Mouse (Mus musculus) kidney, postnatal 0 days (tissue): ENCODE results near the gene Rnf224. TPM values are rescaled to one million over a fixed set of nuclear protein-coding genes. Genes with fewer than 3 reads are reported as not detected.

Source experiments
- ATAC-seq: fragments of 200-750 bp; cut with Nextera tagmentation; replicated peaks from 2 replicates; pipeline ENCODE4 v1.8.0; 2017; ENCODE audit warnings: low read depth, moderate number of reproducible peaks, moderate TSS enrichment, moderate library complexity; ENCODE audit not compliant: low FRiP score
- DNase-seq: peaks from one replicate; pipeline ENCODE4 v3.0.0-alpha.2; 2016; ENCODE audit warnings: low spot score
- H3K27ac ChIP-seq: fragments of 300-500 bp; sonication (generic); 2 replicates; pipeline ENCODE4 v1.5.1; 2014; ENCODE audit warnings: mild to moderate bottlenecking
- H3K27me3 ChIP-seq: fragments of 300-500 bp; sonication (generic); 2 replicates; pipeline ENCODE4 v1.6.1; 2014; ENCODE audit warnings: low read length, mixed read lengths; ENCODE audit not compliant: insufficient read depth
- H3K36me3 ChIP-seq: fragments of 300-500 bp; sonication (generic); 2 replicates; pipeline ENCODE4 v1.6.1; 2014; ENCODE audit warnings: low read length, mixed read lengths; ENCODE audit not compliant: insufficient read depth
- H3K4me1 ChIP-seq: fragments of 300-500 bp; sonication (generic); replicated peaks from 2 replicates; pipeline ENCODE4 v1.6.1; 2014; ENCODE audit warnings: antibody characterized with exemption, low read length, mixed read lengths; ENCODE audit not compliant: insufficient read depth
- H3K4me2 ChIP-seq: fragments of 300-500 bp; sonication (generic); 2 replicates; pipeline ENCODE4 v1.6.1; 2014; ENCODE audit warnings: mild to moderate bottlenecking, low read length, moderate library complexity, mixed read lengths
- H3K4me3 ChIP-seq: fragments of 300-500 bp; sonication (generic); replicated peaks from 2 replicates; pipeline ENCODE4 v1.5.1; 2014; ENCODE audit warnings: low read depth, low read length
- H3K9ac ChIP-seq: fragments of 300-500 bp; sonication (generic); 2 replicates; pipeline ENCODE4 v1.6.1; 2014; ENCODE audit warnings: low read depth, low read length
- H3K9me3 ChIP-seq: fragments of 300-500 bp; sonication (generic); replicated peaks from 2 replicates; pipeline ENCODE4 v1.6.1; 2016; ENCODE audit warnings: low read length, inconsistent platforms, mixed read lengths
- CTCF ChIP-seq: IDR thresholded peaks from 2 replicates; pipeline ENCODE4 v1.5.1; 2016; ENCODE audit warnings: antibody characterized with exemption, low read depth, mild to moderate bottlenecking, moderate library complexity
- WGBS: fragments of 180-500 bp; shearing (Covaris S2); extraction: QIAGEN DNeasy Blood & Tissue Kit; methylation state at CpG from one replicate; pipeline ENCODE4 v1.1.7; 2014; 5-methylcytosine and 5-hydroxymethylcytosine counted together
- polyA plus RNA-seq: library from polyadenylated mRNA; unstranded; fragments of >200 nt; fragmentation: Nextera tagmentation; extraction: Ambion mirVana; gene quantifications from 2 replicates; pipeline ENCODE4 v1.2.1, GENCODE M21; 2015

The Rnf224 gene
- polyA plus RNA-seq, 1 experiment from 2014 or later: 0.16 TPM

GRCm38 (mm10) chr2:25242101-25242506 lies 5.5 kb upstream of the Rnf224 start, which contains the start of the genes Rnf208 and Cysrt1:
Gene Rnf208, plus strand, starts transcription at chr2:25242255.
Gene Cysrt1, minus strand, starts transcription at chr2:25242452.
- Histone ChIP-seq H3K4me3 (peak within 1 kb of the TSS; percentile 49), H3K9me3 (no peaks in the 10 kb centered on the region), H3K36me3 (no peaks in the 10 kb centered on the region), H3K9ac (peak within 1 kb of the TSS; percentile 68), H3K4me1 (peaks cover 20% of the 10 kb centered on the region), H3K27me3 (no peaks in the 10 kb centered on the region), H3K27ac (peak within 1 kb of the TSS; percentile 59), H3K4me2 (peak within 1 kb of the TSS; percentile 92)
- under 1% methylated on average over 45 of the region's 59 CpGs for WGBS
- ATAC-seq: 0 out of 2 replicates have a peak, but pooled peaks have one; percentile 0
- no peak for DNase-seq
- TF ChIP-seq CTCF: no peak

DNA sequence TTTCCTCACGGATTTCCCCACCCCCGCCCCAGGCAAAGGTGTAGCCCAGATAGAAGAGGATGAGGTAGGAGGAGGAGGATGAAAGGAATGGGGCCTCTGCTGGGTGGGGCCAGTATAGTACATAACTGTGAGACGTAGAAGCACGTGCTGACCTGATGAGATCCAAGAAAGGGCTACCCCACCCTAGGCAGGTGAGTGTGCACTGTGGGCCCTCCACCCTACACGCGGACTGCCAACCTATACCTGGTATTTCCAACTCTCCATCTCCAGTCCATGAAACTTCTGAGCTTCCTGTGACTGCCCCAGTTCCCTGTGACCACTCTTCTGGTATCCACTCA lies 4.8 kb upstream of the Rnf224 start:
- H3K36me3 ChIP-seq: no peaks in the 10 kb centered on the region
- H3K4me2 ChIP-seq: peak overlapping the region; percentile 92
- H3K9me3 ChIP-seq: no peaks in the 10 kb centered on the region
- TF ChIP-seq CTCF: no peak
- peak overlapping the region; percentile 59; the same call in 1 of the 2 replicates for H3K27ac ChIP-seq
- peaks cover 20% of the 10 kb centered on the region for H3K4me1 ChIP-seq
- H3K9ac ChIP-seq: no peak overlapping the region
- no peak for DNase-seq
- H3K27me3 ChIP-seq: no peaks in the 10 kb centered on the region
- peak overlapping the region; percentile 26; the same call in 1 of the 2 replicates for H3K4me3 ChIP-seq
- 14% methylated on average over 6 of the region's 6 CpGs for WGBS
- 0 out of 2 replicates have a peak, but pooled peaks have one; percentile 10 for ATAC-seq

- Histone ChIP-seq H3K4me3 (peak overlapping the region; percentile 26), H3K27me3 (no peaks in the 10 kb centered on the region), H3K4me2 (peak overlapping the region; percentile 92), H3K9ac (peak overlapping the region; percentile 28; the same call in 1 of the 2 replicates), H3K36me3 (no peaks in the 10 kb centered on the region), H3K4me1 (peaks cover 20% of the 10 kb centered on the region), H3K27ac (peak overlapping the region; percentile 59), H3K9me3 (no peaks in the 10 kb centered on the region)
- 2% methylated on average over 29 of the region's 29 CpGs for WGBS
- no peak for TF ChIP-seq CTCF
- ATAC-seq (peak; percentile 84), DNase-seq (peak; percentile 85)
Observed at GRCm38 (mm10) chr2:25240723-25241437, 4.3 kb upstream of the Rnf224 start.

GRCm38 (mm10) chr2:25240310-25240709 lies 3.7 kb upstream of the Rnf224 start:
- ATAC-seq (no peak), DNase-seq (no peak)
- no peaks in the 10 kb centered on the region for H3K9me3 ChIP-seq
- H3K4me1 ChIP-seq: peaks cover 20% of the 10 kb centered on the region
- H3K4me2 ChIP-seq: peak overlapping the region; percentile 92
- H3K36me3 ChIP-seq: no peaks in the 10 kb centered on the region
- H3K27ac ChIP-seq: peak overlapping the region; percentile 59
- peak overlapping the region; percentile 36; the same call in 1 of the 2 replicates for H3K9ac ChIP-seq
- H3K27me3 ChIP-seq: no peaks in the 10 kb centered on the region
- H3K4me3 ChIP-seq: peak overlapping the region; percentile 26; the same call in 1 of the 2 replicates
- WGBS: 51% methylated on average over 8 of the region's 8 CpGs
- no peak for TF ChIP-seq CTCF

DNA sequence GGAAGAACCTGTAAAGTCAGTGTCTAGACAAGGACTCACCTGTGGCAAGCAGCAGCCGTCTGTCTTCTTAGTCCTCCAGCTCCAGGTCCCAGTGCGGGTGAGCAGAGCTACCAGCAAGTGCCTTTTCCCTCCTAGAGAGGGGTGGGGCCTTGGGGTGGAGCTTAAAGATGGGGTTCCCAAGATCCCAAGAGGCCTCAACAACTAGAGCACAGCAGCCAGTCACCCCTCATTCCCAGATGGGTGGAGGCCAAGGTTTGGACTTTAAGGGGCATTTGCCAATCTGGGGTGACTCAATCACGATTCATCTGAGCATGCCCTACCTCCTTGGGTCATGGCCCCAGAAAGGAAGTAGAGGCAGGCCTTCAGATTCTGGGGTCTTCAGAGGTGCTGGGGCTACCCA lies 3.2 kb upstream of the Rnf224 start:
- H3K4me3 ChIP-seq: no peak overlapping the region
- H3K9ac ChIP-seq: no peak overlapping the region
- H3K36me3 ChIP-seq: no peaks in the 10 kb centered on the region
- no peak overlapping the region for H3K4me2 ChIP-seq
- peaks cover 20% of the 10 kb centered on the region for H3K4me1 ChIP-seq
- no peaks in the 10 kb centered on the region for H3K27me3 ChIP-seq
- no peak for TF ChIP-seq CTCF
- ATAC-seq (no peak), DNase-seq (no peak)
- no peaks in the 10 kb centered on the region for H3K9me3 ChIP-seq
- H3K27ac ChIP-seq: no peak overlapping the region
- WGBS: 88% methylated on average over 3 of the region's 3 CpGs

- H3K9ac ChIP-seq: no peak overlapping the region
- no peaks in the 10 kb centered on the region for H3K27me3 ChIP-seq
- peaks cover 20% of the 10 kb centered on the region for H3K4me1 ChIP-seq
- DNase-seq: no peak
- H3K9me3 ChIP-seq: no peaks in the 10 kb centered on the region
- no peak overlapping the region for H3K4me2 ChIP-seq
- peak overlapping the region; percentile 47; the same call in 1 of the 2 replicates for H3K27ac ChIP-seq
- no peak for TF ChIP-seq CTCF
- ATAC-seq: no peak
- H3K36me3 ChIP-seq: no peaks in the 10 kb centered on the region
- no peak overlapping the region for H3K4me3 ChIP-seq
Observed at GRCm38 (mm10) chr2:25238106-25238505, 1.5 kb upstream of the Rnf224 start.
